Mouse (Mus musculus): Measurements from ENCODE around the gene Arhgef16. TPM values are rescaled to one million over a fixed set of nuclear protein-coding genes. Genes with fewer than 3 reads are reported as not detected.
A peak's percentile ranks its signal among the peaks of the same experiment; 100 is the strongest.

Arhgef16 gene
- polyA plus RNA-seq, 1 experiment from 2014 or later = 6.0 TPM

- no peak overlapping the region for H3K4me3 ChIP-seq
- no peak overlapping the region for H3K4me2 ChIP-seq (replicated peaks)
- no peak overlapping the region for H3K27ac ChIP-seq
- H3K9me3 ChIP-seq = no peaks in the 10 kb centered on the region
- no peaks in the 10 kb centered on the region for H3K4me1 ChIP-seq
- H3K36me3 ChIP-seq = peaks cover 15% of the 10 kb centered on the region
- no peaks in the 10 kb centered on the region for H3K27me3 ChIP-seq
- ATAC-seq (ENCODE audit: insufficient number of reproducible peaks, insufficient read depth, low FRiP score, low TSS enrichment) = no peak
- WGBS = 80% methylated on average over 9 of the region's 9 CpGs
- H3K9ac ChIP-seq = no peak overlapping the region
These were observed 22.0 kb downstream of the Arhgef16 start for GRCm38 (mm10) chr4:154279481-154279880.

DNA sequence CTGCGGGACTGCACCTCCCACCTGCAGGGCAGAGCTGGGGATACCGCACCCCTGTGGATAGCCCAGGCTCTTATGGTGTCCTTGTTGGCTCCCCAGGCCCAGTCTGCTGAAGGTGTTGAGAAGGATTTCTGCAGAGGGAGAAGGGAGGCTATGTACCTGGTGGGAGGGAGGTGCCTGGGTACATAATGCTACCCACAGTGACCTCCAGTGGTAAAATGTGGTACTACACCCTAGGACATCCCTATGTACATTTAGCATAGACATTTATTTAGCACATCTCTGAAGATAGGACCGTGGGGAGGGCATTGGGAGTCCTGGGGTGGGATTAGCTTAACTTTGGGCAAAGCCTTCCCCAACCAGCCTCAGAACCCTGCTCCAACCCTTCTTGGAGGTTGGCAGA lies 28.5 kb downstream of the Arhgef16 start:
- Histone ChIP-seq H3K4me2 (replicated peaks) (no peak overlapping the region), H3K4me3 (no peak overlapping the region), H3K27me3 (no peaks in the 10 kb centered on the region), H3K4me1 (no peaks in the 10 kb centered on the region), H3K9ac (no peak overlapping the region), H3K27ac (no peak overlapping the region), H3K36me3 (peaks cover 58% of the 10 kb centered on the region), H3K9me3 (no peaks in the 10 kb centered on the region)
- ATAC-seq (ENCODE audit: insufficient number of reproducible peaks, insufficient read depth, low FRiP score, low TSS enrichment) = 0 out of 2 replicates have a peak, but pooled peaks have one; percentile 3
- WGBS = 49% methylated on average over 3 of the region's 3 CpGs

- Histone ChIP-seq H3K9me3 (no peaks in the 10 kb centered on the region), H3K27ac (no peak overlapping the region), H3K36me3 (peaks cover 74% of the 10 kb centered on the region), H3K9ac (no peak overlapping the region), H3K4me1 (no peaks in the 10 kb centered on the region), H3K4me3 (no peak overlapping the region), H3K4me2 (replicated peaks) (no peak overlapping the region), H3K27me3 (no peaks in the 10 kb centered on the region)
- WGBS = 47% methylated on average over 10 of the region's 10 CpGs
- no peak; the same call in 1 of the 2 replicates for ATAC-seq (ENCODE audit: insufficient number of reproducible peaks, insufficient read depth, low FRiP score, low TSS enrichment)
These were observed 32.0 kb downstream of the Arhgef16 start for GRCm38 (mm10) chr4:154269520-154269919.

DNA sequence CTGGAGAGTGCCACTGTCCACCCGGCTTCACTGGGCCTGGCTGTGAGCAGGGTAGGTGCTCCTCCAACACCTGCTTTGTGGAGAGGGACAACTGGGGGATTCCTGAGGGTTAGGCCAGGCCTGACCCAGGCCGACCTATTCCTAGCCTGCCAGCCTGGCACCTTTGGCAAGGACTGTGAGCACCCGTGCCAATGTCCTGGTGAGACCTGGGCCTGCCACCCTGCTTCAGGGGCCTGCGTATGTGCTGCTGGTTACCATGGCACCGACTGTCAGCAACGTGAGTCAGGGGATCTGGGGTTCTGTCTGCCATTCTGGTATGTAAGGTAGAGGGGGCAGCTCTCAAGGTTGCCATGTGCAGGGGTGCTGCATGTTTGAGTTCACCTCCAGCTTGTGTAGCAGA lies 34.0 kb downstream of the Arhgef16 start:
- WGBS = 87% methylated on average over 6 of the region's 6 CpGs
- no peak for ATAC-seq (ENCODE audit: insufficient number of reproducible peaks, insufficient read depth, low FRiP score, low TSS enrichment)
- Histone ChIP-seq H3K27ac (no peak overlapping the region), H3K36me3 (peaks cover 80% of the 10 kb centered on the region), H3K4me3 (no peak overlapping the region), H3K9me3 (no peaks in the 10 kb centered on the region), H3K27me3 (no peaks in the 10 kb centered on the region), H3K9ac (no peak overlapping the region), H3K4me1 (no peaks in the 10 kb centered on the region), H3K4me2 (replicated peaks) (no peak overlapping the region)

- no peak overlapping the region for H3K4me2 ChIP-seq (replicated peaks)
- 48% methylated on average over 4 of the region's 4 CpGs for WGBS
- ATAC-seq (ENCODE audit: insufficient number of reproducible peaks, insufficient read depth, low FRiP score, low TSS enrichment) = no peak
- H3K9me3 ChIP-seq = no peaks in the 10 kb centered on the region
- no peaks in the 10 kb centered on the region for H3K27me3 ChIP-seq
- no peak overlapping the region for H3K4me3 ChIP-seq
- H3K36me3 ChIP-seq = peaks cover 51% of the 10 kb centered on the region
- no peak overlapping the region for H3K9ac ChIP-seq
- H3K27ac ChIP-seq = no peak overlapping the region
- H3K4me1 ChIP-seq = 0 out of 2 replicates have a peak, but pooled peaks cover 4% of the 10 kb centered on the region
These were observed 39.4 kb downstream of the Arhgef16 start for GRCm38 (mm10) chr4:154262071-154262470.

GRCm38 (mm10) chr4:154260755-154261154 lies 40.7 kb downstream of the Arhgef16 start:
- no peak for ATAC-seq (ENCODE audit: insufficient number of reproducible peaks, insufficient read depth, low FRiP score, low TSS enrichment)

GRCm38 (mm10) chr4:154252537-154253255 lies 48.8 kb downstream of the Arhgef16 start:
- Histone ChIP-seq H3K4me1 (peaks cover 19% of the 10 kb centered on the region), H3K9me3 (no peaks in the 10 kb centered on the region), H3K9ac (no peak overlapping the region), H3K36me3 (peaks cover 38% of the 10 kb centered on the region), H3K4me3 (no peak overlapping the region), H3K27me3 (no peaks in the 10 kb centered on the region), H3K27ac (no peak overlapping the region), H3K4me2 (replicated peaks) (no peak overlapping the region)
- no peak for ATAC-seq (ENCODE audit: insufficient number of reproducible peaks, insufficient read depth, low FRiP score, low TSS enrichment)
- 91% methylated on average over 20 of the region's 20 CpGs for WGBS

More at GRCm38 (mm10) chr4:154260755-154261154, 40.7 kb downstream of the Arhgef16 start:
- Histone ChIP-seq H3K27me3 (no peaks in the 10 kb centered on the region), H3K4me2 (replicated peaks) (no peak overlapping the region), H3K4me1 (0 out of 2 replicates have a peak, but pooled peaks cover 4% of the 10 kb centered on the region), H3K9me3 (no peaks in the 10 kb centered on the region), H3K4me3 (no peak overlapping the region), H3K27ac (peak overlapping the region; percentile 77), H3K9ac (no peak overlapping the region), H3K36me3 (peaks cover 38% of the 10 kb centered on the region)
- 54% methylated on average over 5 of the region's 5 CpGs for WGBS

- Histone ChIP-seq H3K4me1 (peaks cover 39% of the 10 kb centered on the region), H3K9ac (no peak overlapping the region), H3K36me3 (peaks cover 25% of the 10 kb centered on the region), H3K4me2 (replicated peaks) (no peak overlapping the region), H3K27ac (peak overlapping the region; percentile 79; the same call in 1 of the 2 replicates), H3K4me3 (no peak overlapping the region), H3K27me3 (no peaks in the 10 kb centered on the region), H3K9me3 (no peaks in the 10 kb centered on the region)
- ATAC-seq (ENCODE audit: insufficient number of reproducible peaks, insufficient read depth, low FRiP score, low TSS enrichment) = no peak
- 62% methylated on average over 8 of the region's 8 CpGs for WGBS
These were observed 52.2 kb downstream of the Arhgef16 start for GRCm38 (mm10) chr4:154249316-154249715.

DNA sequence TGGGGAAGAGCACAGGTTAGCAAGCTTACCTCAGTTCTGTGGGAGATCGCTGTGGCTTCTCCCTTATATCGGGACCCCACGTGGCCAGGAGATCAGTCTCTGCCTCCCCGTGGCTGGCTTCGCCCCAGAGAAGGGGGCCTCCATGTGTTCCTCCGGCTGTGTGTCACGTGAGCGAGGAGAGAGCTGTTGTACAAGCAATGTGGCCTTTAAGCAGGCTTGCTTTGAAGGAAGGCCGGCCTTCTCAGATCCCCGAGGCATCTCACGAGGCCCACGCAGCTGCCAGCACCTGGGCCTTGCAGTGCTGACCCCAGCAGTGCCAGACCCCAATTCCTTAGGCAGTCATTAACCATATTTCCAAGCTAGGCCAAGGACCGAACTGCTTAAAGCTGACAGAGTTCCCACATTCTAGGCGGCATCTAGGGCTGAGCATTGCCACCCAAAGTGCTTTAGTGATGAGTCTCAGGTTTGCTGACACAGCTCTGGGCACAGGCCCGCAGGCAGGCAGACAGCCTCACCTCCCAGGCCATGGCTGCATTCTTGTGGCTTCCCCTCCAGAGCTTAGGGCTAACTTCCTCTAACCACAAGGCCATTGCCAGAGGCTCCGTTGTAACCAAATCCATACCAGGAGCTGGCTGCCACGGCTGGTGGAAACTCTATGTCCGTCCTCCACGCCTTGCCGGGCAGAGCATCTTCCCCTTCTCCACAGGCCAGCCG lies 53.2 kb downstream of the Arhgef16 start:
- H3K36me3 ChIP-seq = peaks cover 18% of the 10 kb centered on the region
- 42% methylated on average over 21 of the region's 21 CpGs for WGBS
- H3K4me2 ChIP-seq (replicated peaks) = no peak overlapping the region
- no peak overlapping the region for H3K9ac ChIP-seq
- no peak overlapping the region for H3K4me3 ChIP-seq
- peaks cover 39% of the 10 kb centered on the region for H3K4me1 ChIP-seq
- no peak for ATAC-seq (ENCODE audit: insufficient number of reproducible peaks, insufficient read depth, low FRiP score, low TSS enrichment)
- no peaks in the 10 kb centered on the region for H3K27me3 ChIP-seq
- H3K9me3 ChIP-seq = no peaks in the 10 kb centered on the region
- peak overlapping the region; percentile 79 for H3K27ac ChIP-seq

GRCm38 (mm10) chr4:154247207-154248091 lies 54.0 kb downstream of the Arhgef16 start:
- H3K27ac ChIP-seq = peak overlapping the region; percentile 79
- no peaks in the 10 kb centered on the region for H3K9me3 ChIP-seq
- no peak overlapping the region for H3K9ac ChIP-seq
- H3K27me3 ChIP-seq = no peaks in the 10 kb centered on the region
- peaks cover 17% of the 10 kb centered on the region; the same call in 1 of the 2 replicates for H3K36me3 ChIP-seq
- ATAC-seq (ENCODE audit: insufficient number of reproducible peaks, insufficient read depth, low FRiP score, low TSS enrichment) = peak; percentile 18; the same call in 1 of the 2 replicates
- peaks cover 39% of the 10 kb centered on the region for H3K4me1 ChIP-seq
- H3K4me2 ChIP-seq (replicated peaks) = peak overlapping the region; percentile 34; the same call in 1 of the 2 replicates
- WGBS = 16% methylated on average over 22 of the region's 22 CpGs
- no peak overlapping the region for H3K4me3 ChIP-seq

All from embryonic facial prominence, embryonic 12.5 days (tissue).